Mouse (Mus musculus) WW6 (cell line): ENCODE data around the gene Rrm2.

Source experiments
- DNase-seq: peaks from one replicate; pipeline ENCODE4 v3.0.0-alpha.2; 2013; ENCODE audit warnings: low read depth, low spot score

Rrm2 gene

DNA sequence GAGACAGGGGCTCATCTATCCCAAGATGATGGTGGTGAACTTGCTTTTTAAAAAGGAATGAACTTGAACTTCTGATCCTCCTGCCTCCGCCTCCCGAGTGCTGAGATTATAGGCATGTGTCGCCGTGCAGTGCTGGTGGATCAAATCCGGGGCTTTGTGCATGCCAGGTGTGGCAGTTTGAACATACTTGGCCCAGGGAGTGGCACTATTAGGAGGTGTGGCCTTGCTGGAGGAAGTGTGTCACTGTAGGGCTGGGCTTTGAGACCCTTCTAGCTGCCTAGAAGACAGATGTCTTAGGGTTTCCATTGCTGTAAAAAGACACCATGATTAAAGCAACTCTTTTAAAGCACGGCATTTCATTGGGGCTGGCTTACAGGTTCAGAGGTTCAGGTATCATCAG is 42.5 kb downstream of the Rrm2 start:
- no peak for DNase-seq

GRCm38 (mm10) chr12:24753680-24754079 is 45.6 kb downstream of the Rrm2 start:
- DNase-seq: no peak

DNA sequence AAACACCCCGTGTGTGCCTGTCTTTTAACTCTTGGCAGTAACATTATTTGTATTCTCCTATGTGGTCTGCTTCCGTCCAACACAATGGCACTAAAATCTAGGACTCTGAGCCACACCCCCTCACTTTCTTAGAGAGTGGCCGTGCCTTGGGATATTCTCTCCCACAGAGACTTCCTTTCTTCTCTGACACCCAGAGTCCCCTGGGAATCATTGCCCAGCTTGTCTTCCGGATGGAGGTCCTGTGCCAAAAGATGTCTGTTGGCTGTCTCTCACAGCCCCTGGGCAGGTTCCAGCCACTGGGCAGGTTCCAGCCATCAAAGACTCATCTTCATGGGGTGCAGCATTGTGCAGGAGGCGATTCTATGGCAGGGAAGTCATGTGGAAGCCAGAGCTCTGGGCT is 46.7 kb downstream of the Rrm2 start:
- no peak for DNase-seq

- no peak for DNase-seq
Observed at GRCm38 (mm10) chr12:24755471-24755870, 47.4 kb downstream of the Rrm2 start.

DNA sequence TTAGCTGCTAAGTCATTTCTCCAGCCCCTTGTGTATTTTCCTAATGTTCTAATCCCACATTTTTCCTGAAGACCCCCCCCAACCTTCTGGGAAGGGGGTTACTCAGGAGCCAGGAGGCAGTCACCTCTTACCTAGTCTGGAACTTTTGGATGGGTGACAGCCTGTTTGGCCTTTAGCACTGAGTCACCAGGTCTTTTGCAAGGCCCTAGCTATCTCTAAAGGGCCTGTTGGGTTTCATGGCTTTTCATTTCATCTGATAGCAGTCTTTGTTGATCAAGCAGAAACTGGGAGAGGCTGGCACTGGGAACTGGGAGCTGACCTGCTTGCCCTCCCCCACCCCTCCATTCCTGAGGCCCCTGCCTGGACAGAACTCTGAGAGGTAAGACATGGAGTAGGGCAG is 49.3 kb downstream of the Rrm2 start:
- DNase-seq: no peak

- no peak for DNase-seq
Observed at GRCm38 (mm10) chr12:24758374-24758773, 50.3 kb downstream of the Rrm2 start.

DNA sequence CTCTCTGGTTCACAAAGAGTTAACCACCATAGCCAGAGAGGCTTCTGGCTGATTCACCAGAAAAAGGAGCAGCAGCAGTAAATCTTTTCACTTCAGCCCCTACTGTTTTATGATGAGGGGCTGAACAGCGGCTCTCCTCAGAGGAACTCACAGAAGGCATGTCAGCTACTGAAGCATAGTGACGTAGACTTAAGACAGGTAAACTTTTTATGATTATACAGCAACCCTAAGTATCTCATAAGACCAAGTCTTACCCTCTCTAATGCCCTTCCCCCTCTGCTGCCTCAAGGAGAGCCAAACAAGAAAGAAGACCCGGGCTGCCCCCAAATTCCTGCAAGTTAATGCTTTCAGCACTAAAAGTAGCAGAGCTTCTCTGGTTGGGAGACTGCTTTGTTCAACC is 54.2 kb downstream of the Rrm2 start:
- DNase-seq: no peak
